Mouse (Mus musculus) spleen, postnatal 0 days (tissue): Measurements from ENCODE around the gene Kiss1. TPM values are rescaled to one million over a fixed set of nuclear protein-coding genes. Genes with fewer than 3 reads are reported as not detected.

ENCODE experiments used
- polyA plus RNA-seq: library from polyadenylated mRNA; unstranded; fragments of >200 nt; fragmentation: Nextera tagmentation; extraction: Ambion mirVana; gene quantifications from 2 replicates; pipeline ENCODE4 v1.2.1, GENCODE M21; 2015

Kiss1 gene
- 0.53 TPM in 1 of 2 replicates, not detected in the other for polyA plus RNA-seq

GRCm38 (mm10) chr1:133321267-133321925 is at the start of gene Kiss1:
Gene Kiss1, plus strand, starts transcription at chr1:133321875.

GRCm38 (mm10) chr1:133309652-133310267 is 11.9 kb upstream of the Kiss1 start, which contains the start of gene Golt1a:
Gene Golt1a, plus strand, starts transcription at chr1:133309800.

GRCm38 (mm10) chr1:133350210-133350609 is 28.5 kb downstream of the Kiss1 start, which contains the start of gene Ren1:
Gene Ren1, plus strand, starts transcription at chr1:133350510.

DNA sequence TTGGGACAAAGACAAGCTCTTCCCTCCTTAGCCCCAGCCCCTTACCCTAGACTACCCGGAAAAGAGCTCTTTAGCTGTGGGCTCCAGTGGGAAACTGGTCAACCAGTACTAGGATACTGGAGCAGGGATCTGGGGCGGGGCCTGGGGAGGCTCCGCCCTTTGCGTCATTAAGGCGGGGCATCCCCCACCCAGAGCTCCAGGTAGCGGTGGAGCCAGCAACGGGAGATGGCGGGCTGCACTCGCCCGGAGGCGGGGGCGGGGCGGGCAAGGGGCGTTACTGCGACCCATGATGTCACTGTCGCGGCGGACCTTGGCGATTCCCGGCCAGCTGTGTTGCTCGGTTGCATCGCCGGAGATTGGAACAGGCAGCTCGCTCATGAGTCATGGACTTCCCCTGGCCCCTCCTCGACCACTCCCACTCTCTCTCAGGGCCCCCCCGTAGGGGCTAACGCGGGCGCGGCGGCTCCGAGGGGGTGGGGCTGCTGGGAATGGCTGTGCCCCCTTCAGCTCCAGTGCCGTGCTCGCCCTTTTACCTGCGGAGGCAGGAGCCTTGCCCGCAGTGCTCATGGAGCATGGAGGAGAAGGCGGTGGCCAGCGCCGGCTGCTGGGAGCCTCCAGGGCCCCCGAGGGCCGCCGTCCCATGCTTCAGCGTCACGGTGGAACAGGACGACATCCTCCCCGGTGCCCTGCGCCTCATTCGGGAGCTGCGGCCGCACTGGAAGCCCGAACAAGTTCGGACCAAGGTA is 41.8 kb downstream of the Kiss1 start, which contains the start of gene Etnk2:
TSS of gene Etnk2 (plus strand) at position 297 of the 746 bp plus-strand sequence.

Other genes starting within 250 kb of the Kiss1 start
- 35.1 and 35.7 TPM in 2 replicates for gene Ppp1r15b, start 190.7 kb upstream of the Kiss1 start, polyA plus RNA-seq
- 6.0 and 8.4 TPM in 2 replicates for gene Plekha6, start 157.7 kb upstream of the Kiss1 start, polyA plus RNA-seq
- not detected in 2 replicates for gene Golt1a, start 12.1 kb upstream of the Kiss1 start, polyA plus RNA-seq
- 6.9 and 7.2 TPM in 2 replicates for gene Ren1, start 28.6 kb downstream of the Kiss1 start, polyA plus RNA-seq
- 0.14 and 0.18 TPM in 2 replicates for gene Etnk2, start 41.7 kb downstream of the Kiss1 start, polyA plus RNA-seq
- gene Sox13, start 102.5 kb downstream of the Kiss1 start, polyA plus RNA-seq, result 2.2 and 2.9 TPM in 2 replicates